Mouse (Mus musculus): Measurements from ENCODE around the gene Cfap61.

The Cfap61 gene

GRCm38 (mm10) chr2:146083326-146083871 is 148.8 kb downstream of the Cfap61 start:
- no peak for DNase-seq (ENCODE audit: low spot score in 2 of 2)

- DNase-seq (ENCODE audit: low spot score in 2 of 2): no peak
Observed at GRCm38 (mm10) chr2:146087411-146087810, 152.8 kb downstream of the Cfap61 start.

- DNase-seq (ENCODE audit: low spot score in 2 of 2): no peak
Observed at GRCm38 (mm10) chr2:146089157-146089692, 154.6 kb downstream of the Cfap61 start.

- DNase-seq (ENCODE audit: low spot score in 2 of 2): no peak
Observed at GRCm38 (mm10) chr2:146097532-146097931, 162.9 kb downstream of the Cfap61 start.

- no peak for DNase-seq (ENCODE audit: low spot score in 2 of 2)
Observed at GRCm38 (mm10) chr2:146098853-146099717, 164.5 kb downstream of the Cfap61 start.

- no peak for DNase-seq (ENCODE audit: low spot score in 2 of 2)
Observed at GRCm38 (mm10) chr2:146099838-146100237, 165.3 kb downstream of the Cfap61 start.

- no peak for DNase-seq (ENCODE audit: low spot score in 2 of 2)
Observed at GRCm38 (mm10) chr2:146100489-146101060, 166.0 kb downstream of the Cfap61 start.

GRCm38 (mm10) chr2:146102600-146102999 is 168.0 kb downstream of the Cfap61 start:
- no peak for DNase-seq (ENCODE audit: low spot score in 2 of 2)

GRCm38 (mm10) chr2:146105341-146105740 is 170.8 kb downstream of the Cfap61 start:
- DNase-seq (ENCODE audit: low spot score in 2 of 2): no peak

- no peak for DNase-seq (ENCODE audit: low spot score in 2 of 2)
Observed at GRCm38 (mm10) chr2:146107980-146108379, 173.4 kb downstream of the Cfap61 start.

GRCm38 (mm10) chr2:146109921-146110320 is 175.3 kb downstream of the Cfap61 start:
- no peak for DNase-seq (ENCODE audit: low spot score in 2 of 2)

GRCm38 (mm10) chr2:146116282-146116681 is 181.7 kb downstream of the Cfap61 start:
- DNase-seq (ENCODE audit: low spot score in 2 of 2): no peak

- no peak for DNase-seq (ENCODE audit: low spot score in 2 of 2)
Observed at GRCm38 (mm10) chr2:146116726-146117125, 182.1 kb downstream of the Cfap61 start.

GRCm38 (mm10) chr2:146117191-146117914 is 182.8 kb downstream of the Cfap61 start:
- DNase-seq (ENCODE audit: low spot score in 2 of 2): no peak

- DNase-seq (ENCODE audit: low spot score in 2 of 2): no peak
Observed at GRCm38 (mm10) chr2:146117915-146118403, 183.4 kb downstream of the Cfap61 start.

GRCm38 (mm10) chr2:146121551-146121950 is 187.0 kb downstream of the Cfap61 start:
- DNase-seq (ENCODE audit: low spot score in 2 of 2): no peak

- DNase-seq (ENCODE audit: low spot score in 2 of 2): no peak
Observed at GRCm38 (mm10) chr2:146125129-146125528, 190.5 kb downstream of the Cfap61 start.

GRCm38 (mm10) chr2:146128622-146129021 is 194.0 kb downstream of the Cfap61 start:
- DNase-seq (ENCODE audit: low spot score in 2 of 2): no peak

GRCm38 (mm10) chr2:146130514-146130913 is 195.9 kb downstream of the Cfap61 start:
- no peak for DNase-seq (ENCODE audit: low spot score in 2 of 2)

- no peak for DNase-seq (ENCODE audit: low spot score in 2 of 2)
Observed at GRCm38 (mm10) chr2:146134275-146134674, 199.7 kb downstream of the Cfap61 start.

- no peak for DNase-seq (ENCODE audit: low spot score in 2 of 2)
Observed at GRCm38 (mm10) chr2:146140711-146141110, 206.1 kb downstream of the Cfap61 start.

GRCm38 (mm10) chr2:146147306-146147705 is 212.7 kb downstream of the Cfap61 start:
- DNase-seq (ENCODE audit: low spot score in 2 of 2): no peak
